Mouse (Mus musculus) urinary bladder, postnatal 36 days (tissue): ENCODE measurements around the gene Gm13289.
A peak's percentile ranks its signal among the peaks of the same experiment; 100 is the strongest.
"Not testable (repeated sequence)": the region's sequence is repeated elsewhere in the genome, so short reads cannot be mapped to it uniquely, and the experiment has no call there.

Experiments
- DNase-seq, 2 experiments: peaks; one replicate each; pipeline ENCODE4 v3.0.0; 2022; ENCODE audit warnings: low spot score in 2 of 2, mixed read lengths in 1 of 2

The Gm13289 gene

GRCm38 (mm10) chr4:88776622-88777021 lies at the start of gene Gm13289:
Gene Gm13289, plus strand, starts transcription at chr4:88776922.
- not testable (repeated sequence) for DNase-seq

DNA sequence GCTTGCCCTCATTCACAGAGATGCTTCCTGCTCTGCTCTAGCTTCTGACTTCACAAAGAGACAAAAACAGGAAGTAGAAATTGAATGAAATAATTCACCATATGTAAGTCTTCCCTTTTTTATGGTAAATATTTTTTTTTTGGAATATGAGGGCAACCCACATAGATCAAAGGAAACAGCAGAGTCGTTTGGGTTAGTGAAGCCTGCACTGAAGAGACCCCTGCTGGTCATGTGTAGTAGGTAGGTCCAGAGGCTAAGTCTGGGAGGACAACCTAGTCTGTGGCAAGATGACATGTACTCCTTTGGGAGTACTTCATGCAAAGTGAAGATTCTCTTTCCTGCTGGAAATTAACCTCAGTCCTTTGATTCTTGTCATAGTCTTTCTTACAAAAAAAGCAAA lies 49.4 kb upstream of the Gm13289 start:
- no peak for DNase-seq

DNA sequence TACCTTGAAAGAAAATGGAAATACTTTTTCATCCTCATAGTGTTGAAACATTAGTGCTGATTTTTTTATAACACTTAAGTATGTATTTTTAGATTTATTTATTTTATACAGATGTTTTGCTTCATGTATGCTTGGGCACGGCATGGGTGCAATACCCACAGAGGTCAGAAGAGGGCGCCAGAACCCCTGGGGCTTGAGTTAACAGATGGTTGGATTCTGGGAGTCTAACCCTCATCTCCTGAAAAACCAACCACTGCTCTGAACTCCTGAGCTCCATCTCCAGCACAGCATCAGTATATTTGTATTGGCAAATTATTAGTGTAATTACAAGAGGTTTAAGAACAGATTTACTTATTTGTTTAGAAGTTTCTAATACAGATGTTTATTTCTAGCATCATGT lies 38.2 kb upstream of the Gm13289 start:
- DNase-seq = peak; percentile 56 to 70

- DNase-seq = no peak
Measured at GRCm38 (mm10) chr4:88739036-88739435, 37.7 kb upstream of the Gm13289 start.

GRCm38 (mm10) chr4:88741426-88741825 lies 35.3 kb upstream of the Gm13289 start:
- DNase-seq = no peak

DNA sequence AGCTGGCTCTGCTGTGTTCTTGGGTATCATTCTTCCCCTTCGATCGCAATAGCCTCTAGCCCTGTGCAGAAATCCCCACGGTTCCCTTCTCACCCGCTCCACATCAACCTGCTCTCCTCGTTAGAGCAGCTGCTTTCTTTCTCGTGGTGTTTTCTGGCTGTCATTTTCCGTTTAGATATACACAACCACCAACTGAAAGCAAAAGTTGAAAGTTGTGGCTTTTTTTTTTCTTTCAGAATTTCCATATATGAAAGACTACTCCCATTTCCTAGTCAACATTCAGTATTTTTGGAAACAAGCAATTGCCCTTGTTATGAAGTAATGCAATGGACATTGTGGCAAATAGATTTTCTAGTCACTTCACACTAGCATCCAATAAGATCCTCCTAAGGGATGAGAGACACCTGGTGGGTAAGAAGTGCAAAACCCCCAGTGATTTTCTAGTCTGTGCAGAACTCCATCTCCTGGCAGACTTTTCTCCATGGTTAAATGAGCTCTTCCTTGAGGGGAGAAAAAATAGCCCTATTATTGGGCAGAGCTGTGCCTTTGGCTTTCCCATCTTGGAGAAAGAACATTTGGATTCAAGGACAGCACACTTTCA lies 33.9 kb upstream of the Gm13289 start:
- no peak for DNase-seq

DNA sequence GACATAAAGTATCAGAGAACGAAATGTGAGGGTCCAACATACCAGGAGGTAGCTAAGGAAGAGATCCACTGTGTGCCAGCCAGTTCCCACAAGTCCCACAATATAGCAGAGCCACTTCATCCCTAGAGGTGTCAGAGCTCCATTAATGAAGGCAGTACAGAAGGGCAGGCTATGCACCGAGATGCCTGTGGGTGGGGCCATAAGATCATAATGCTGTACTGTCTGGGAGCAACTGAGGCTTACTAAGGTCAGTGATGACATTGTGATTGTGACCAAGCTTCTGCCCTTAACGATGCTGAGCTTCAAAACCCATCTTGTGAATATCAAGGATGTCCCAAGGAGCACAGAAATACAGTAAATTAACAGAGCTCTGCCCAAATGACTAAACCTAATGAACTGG lies 32.5 kb upstream of the Gm13289 start:
- DNase-seq = no peak

DNA sequence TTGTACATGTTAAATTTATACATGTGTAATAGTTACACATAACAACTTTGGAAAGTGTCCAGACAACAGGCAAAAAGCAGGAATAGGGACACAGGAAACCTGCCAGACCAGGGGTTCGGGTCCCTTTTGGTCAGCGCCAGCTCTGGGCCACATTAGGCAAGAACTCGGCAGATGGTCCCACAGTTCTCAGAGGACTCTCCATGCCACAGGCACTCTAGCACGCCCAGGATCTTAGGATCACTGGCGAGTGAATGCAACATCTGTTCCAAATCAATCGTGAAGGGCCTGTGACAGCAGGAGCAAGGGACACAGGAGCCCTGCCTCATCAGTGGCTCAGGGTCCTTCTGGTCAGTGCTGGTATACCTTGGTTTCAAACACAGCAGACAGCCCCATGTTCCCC lies 26.8 kb upstream of the Gm13289 start:
- no peak for DNase-seq

- DNase-seq = peak; percentile 70 to 76
Measured at GRCm38 (mm10) chr4:88754818-88755340, 21.8 kb upstream of the Gm13289 start, which contains the start of gene Gm13271. Gene Gm13271, plus strand, starts transcription at chr4:88754868.

GRCm38 (mm10) chr4:88756581-88757513 lies 19.9 kb upstream of the Gm13289 start:
- peak in 1 of 2 experiments; percentile 18 for DNase-seq

DNA sequence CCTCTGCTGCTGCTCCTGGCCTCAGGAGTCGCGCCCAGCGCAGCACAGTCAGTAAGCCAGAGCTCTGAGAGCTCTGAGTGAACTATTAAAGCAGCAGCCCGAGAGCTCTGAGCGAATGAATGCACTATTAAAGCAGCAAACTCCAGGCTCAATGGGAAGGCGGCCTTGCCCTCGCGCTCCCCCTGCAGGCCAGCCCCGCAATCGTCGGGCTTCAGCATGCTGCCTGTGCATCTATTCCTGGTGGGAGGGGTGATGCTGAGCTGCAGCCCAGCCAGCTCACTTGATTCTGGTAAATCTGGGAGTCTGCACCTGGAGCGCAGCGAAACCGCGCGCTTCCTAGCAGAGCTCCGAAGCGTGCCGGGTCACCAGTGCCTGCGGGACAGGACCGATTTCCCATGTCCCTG lies 19.1 kb upstream of the Gm13289 start:
- peak; percentile 88 to 92 for DNase-seq

DNA sequence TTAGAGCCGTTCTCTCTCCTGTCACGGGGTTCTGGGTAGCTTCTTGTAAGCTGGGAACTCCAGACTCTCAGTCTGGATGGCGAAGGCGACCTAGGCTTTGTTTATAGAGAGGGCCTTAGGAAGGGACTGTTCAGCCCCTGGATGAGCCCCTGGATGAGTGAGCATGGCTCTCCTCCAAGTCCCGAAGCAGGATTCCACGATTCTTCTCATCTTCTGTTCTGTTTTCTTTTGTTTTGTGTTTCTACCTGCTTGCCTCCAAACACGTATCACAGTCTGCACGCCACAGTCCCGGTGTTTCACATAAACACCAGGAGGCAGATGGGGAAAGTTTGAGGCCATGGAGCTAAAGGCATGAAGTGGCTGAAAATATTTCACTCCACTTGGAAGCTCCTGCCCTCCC lies 18.0 kb upstream of the Gm13289 start:
- not testable (repeated sequence) for DNase-seq

DNA sequence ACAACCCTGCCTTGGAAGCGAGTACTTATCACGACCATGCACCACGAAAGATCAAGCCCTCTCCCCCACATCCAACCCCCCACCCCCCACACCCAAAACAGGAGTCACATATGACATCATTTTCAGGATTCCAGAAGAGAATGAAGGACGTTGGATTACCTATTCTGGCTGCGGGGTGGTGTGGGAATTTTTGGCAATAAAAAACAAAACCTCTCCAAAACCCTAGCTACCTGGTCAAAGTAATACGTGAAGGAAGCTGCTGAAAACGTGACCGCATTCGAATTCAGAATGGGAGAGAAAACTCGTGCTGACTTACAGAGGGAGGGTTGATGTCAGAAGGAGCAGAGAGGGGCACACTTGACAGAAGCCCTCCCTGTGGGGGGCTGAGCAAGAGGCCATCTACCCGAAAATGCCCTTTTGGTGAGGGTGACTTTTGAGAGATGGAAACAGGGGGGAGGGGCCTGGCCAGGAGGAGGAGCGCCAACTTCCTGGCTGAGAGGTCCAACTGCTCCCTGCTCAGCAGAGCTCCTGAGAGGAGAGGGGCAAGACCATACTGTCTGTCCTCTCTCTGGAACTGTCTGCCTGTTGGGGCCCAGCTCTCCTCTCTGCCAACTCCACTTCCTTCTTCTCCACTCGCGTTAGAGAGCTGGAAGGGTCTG lies 17.0 kb upstream of the Gm13289 start, which contains the start of gene Gm13283:
Gm13283 (plus strand) TSS at position 510 of the 659 bp plus-strand sequence.
- DNase-seq = peak; percentile 18 to 32

GRCm38 (mm10) chr4:88760431-88760830 lies 16.3 kb upstream of the Gm13289 start:
- peak; percentile 53 to 78 for DNase-seq

DNA sequence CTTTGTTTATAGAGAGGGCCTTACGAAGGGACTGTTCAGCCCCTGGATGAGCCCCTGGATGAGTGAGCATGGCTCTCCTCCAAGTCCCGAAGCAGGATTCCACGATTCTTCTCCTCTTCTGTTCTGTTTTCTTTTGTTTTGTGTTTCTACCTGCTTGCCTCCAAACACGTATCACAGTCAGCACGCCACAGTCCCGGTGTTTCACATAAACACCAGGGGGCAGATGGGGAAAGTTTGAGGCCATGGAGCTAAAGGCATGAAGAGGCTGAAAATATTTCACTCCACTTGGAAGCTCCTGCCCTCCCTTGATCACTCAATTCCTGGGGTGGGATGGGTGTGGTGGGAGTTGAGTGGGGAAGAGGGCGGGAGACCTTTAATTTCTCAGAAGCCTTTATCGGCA lies 14.9 kb upstream of the Gm13289 start:
- peak; percentile 66 to 69 for DNase-seq

GRCm38 (mm10) chr4:88762341-88762740 lies 14.4 kb upstream of the Gm13289 start:
- not testable (repeated sequence) for DNase-seq

- DNase-seq = peak; percentile 18 to 57
Measured at GRCm38 (mm10) chr4:88763384-88764018, 13.2 kb upstream of the Gm13289 start.

DNA sequence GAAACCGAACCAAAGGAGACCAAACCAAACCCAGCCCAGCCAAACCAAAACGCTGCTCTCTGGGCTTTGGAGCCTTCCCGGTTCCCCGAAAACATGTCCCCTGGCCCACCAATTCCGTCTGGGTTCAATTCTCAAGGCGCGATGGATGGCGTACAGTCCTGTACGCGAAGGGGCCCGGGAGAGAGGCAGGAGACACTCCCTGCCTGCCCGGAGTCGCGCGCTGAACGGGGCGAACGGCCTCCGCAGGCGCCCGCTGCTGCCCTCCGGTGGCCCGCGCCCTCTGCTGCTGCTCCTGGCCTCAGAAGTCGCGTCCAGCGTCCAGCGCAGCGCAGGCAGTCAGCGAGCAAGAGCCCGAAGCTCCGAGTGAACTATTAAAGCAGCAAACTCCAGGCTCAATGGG lies 3.2 kb upstream of the Gm13289 start, which contains the start of gene Gm13290:
Gm13290 (plus strand) TSS at position 301 of the 400 bp plus-strand sequence.
- DNase-seq = not testable (repeated sequence)

DNA sequence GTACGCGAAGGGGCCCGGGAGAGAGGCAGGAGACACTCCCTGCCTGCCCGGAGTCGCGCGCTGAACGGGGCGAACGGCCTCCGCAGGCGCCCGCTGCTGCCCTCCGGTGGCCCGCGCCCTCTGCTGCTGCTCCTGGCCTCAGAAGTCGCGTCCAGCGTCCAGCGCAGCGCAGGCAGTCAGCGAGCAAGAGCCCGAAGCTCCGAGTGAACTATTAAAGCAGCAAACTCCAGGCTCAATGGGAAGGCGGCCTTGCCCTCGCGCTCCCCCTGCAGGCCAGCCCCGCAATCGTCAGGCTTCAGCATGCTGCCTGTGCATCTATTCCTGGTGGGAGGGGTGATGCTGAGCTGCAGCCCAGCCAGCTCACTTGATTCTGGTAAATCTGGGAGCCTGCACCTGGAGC lies 2.8 kb downstream of the Gm13289 start, which contains the start of gene Gm13272:
Gm13272 (plus strand) TSS at position 301 of the 400 bp plus-strand sequence.
- not testable (repeated sequence) for DNase-seq

GRCm38 (mm10) chr4:88780320-88780719 lies 3.6 kb downstream of the Gm13289 start:
- DNase-seq = not testable (repeated sequence)

DNA sequence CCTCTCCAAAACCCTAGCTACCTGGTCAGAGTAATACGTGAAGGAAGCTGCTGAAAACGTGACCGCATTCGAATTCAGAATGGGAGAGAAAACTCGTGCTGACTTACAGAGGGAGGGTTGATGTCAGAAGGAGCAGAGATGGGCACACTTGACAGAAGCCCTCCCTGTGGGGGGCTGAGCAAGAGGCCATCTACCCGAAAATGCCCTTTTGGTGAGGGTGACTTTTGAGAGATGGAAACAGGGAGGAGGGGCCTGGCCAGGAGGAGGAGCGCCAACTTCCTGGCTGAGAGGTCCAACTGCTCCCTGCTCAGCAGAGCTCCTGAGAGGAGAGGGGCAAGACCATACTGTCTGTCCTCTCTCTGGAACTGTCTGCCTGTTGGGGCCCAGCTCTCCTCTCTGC lies 5.1 kb downstream of the Gm13289 start, which contains the start of gene Ifnz:
Ifnz (plus strand) TSS at position 301 of the 400 bp plus-strand sequence.
- not testable (repeated sequence) for DNase-seq
